Mouse (Mus musculus): Measurements from ENCODE around the gene Ncan. TPM values are rescaled to one million over a fixed set of nuclear protein-coding genes. Genes with fewer than 3 reads are reported as not detected.

Ncan gene
- 0.36 and 0.73 TPM in 2 replicates for polyA plus RNA-seq (2012; rRNA removed; ENCODE audit: low replicate concordance)

GRCm38 (mm10) chr8:70120667-70121066, at the start of gene Ncan:
Ncan (minus strand) TSS chr8:70120873.

GRCm38 (mm10) chr8:70139026-70139857, 18.6 kb upstream of the Ncan start, which contains the start of the genes Rfxank, Borcs8 and Mef2b:
Rfxank (minus strand) TSS chr8:70139154.
Borcs8 (plus strand) TSS chr8:70139499.
Mef2b (plus strand) TSS chr8:70139711.

DNA sequence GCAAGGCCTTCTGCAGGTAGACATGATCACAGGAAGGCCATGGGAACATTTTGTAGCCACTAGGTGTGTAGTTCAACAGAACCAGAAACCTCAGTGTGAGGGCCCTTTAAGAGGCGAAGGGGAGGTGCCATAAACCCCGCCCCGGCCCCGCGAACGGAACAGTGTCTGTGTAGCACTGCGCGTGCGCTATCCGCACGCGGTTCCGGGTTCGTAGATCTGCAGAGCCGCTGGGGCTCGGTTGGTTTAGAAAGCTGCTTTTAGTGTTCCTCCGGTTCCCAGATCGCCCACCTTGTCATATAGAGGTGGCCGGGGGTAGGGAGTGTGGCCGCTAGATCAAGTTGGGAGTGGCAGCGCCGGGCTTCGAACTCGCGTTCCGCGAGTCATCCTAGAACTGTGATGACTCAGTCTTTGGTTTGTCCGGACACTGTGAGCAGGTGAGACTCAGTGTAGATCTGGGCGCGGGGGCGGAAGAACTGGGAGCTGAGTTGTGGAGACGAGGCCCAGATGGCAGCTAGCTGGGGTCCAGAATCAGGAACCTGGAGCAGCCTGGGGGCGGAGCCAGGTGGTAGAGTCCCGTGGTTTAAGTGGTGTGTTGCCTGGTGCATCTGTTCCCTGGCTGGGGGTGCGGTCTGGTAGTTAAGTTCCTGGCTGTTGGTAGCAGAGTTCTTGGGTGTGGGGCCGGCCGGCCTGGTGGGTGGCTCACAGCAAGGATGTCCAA, 10.7 kb upstream of the Ncan start, which contains the start of gene Nr2c2ap:
Gene Nr2c2ap, plus strand, starts transcription at position 168 of the 718 bp plus-strand sequence.

DNA sequence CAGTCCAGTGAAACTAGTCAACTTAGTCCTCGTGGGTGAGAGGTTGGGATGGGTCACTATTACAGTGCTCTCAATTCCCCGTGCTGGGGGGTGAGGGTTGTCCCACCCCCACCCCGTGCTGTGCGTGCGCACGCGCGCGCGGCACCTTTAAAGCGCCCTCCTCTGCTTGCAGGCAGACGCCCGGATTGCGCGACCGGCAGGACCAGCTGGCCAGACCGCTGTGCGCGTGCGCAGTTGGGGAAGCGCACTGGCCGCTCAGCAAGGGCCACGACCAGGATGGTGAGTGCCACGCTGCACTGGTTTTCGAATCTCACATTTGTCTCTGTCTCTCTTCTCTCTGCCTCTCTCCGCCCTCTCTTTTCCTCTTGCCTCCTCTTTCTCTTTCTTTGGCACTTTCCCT, 37.4 kb downstream of the Ncan start, which contains the start of gene Hapln4:
Gene Hapln4, plus strand, starts transcription at position 173 of the 400 bp plus-strand sequence.

GRCm38 (mm10) chr8:70072441-70073069, 48.1 kb downstream of the Ncan start, which contains the start of gene Tm6sf2:
Tm6sf2 (plus strand) TSS chr8:70072924.

Other genes starting within 250 kb of the Ncan start
- gene Cilp2, start 233.2 kb downstream of the Ncan start, polyA plus RNA-seq (2012; rRNA removed; ENCODE audit: low replicate concordance), result 0.17 and 0.31 TPM in 2 replicates
- gene Tssk6, start 218.7 kb downstream of the Ncan start, polyA plus RNA-seq (2012; rRNA removed; ENCODE audit: low replicate concordance), result 1.0 and 2.1 TPM in 2 replicates
- gene Ndufa13, start 218.3 kb downstream of the Ncan start, polyA plus RNA-seq (2012; rRNA removed; ENCODE audit: low replicate concordance), result 129 and 145 TPM in 2 replicates
- gene Yjefn3, start 218.2 kb downstream of the Ncan start, polyA plus RNA-seq (2012; rRNA removed; ENCODE audit: low replicate concordance), result 6.6 and 13.7 TPM in 2 replicates
- 53.8 and 76.8 TPM in 2 replicates for gene Gatad2a, start 124.5 kb downstream of the Ncan start, polyA plus RNA-seq (2012; rRNA removed; ENCODE audit: low replicate concordance)
- 88.8 and 102 TPM in 2 replicates for gene Mau2, start 78.1 kb downstream of the Ncan start, polyA plus RNA-seq (2012; rRNA removed; ENCODE audit: low replicate concordance)
- gene Sugp1, start 78.1 kb downstream of the Ncan start, polyA plus RNA-seq (2012; rRNA removed; ENCODE audit: low replicate concordance), result 8.4 and 9.6 TPM in 2 replicates
- gene Tm6sf2, start 47.9 kb downstream of the Ncan start, polyA plus RNA-seq (2012; rRNA removed; ENCODE audit: low replicate concordance), result 2.8 and 3.8 TPM in 2 replicates
- gene Hapln4, start 37.4 kb downstream of the Ncan start, polyA plus RNA-seq (2012; rRNA removed; ENCODE audit: low replicate concordance), result 0.31 and 0.65 TPM in 2 replicates
- 11.8 and 12.8 TPM in 2 replicates for gene Nr2c2ap, start 10.5 kb upstream of the Ncan start, polyA plus RNA-seq (2012; rRNA removed; ENCODE audit: low replicate concordance)
- gene Rfxank, start 18.3 kb upstream of the Ncan start, polyA plus RNA-seq (2012; rRNA removed; ENCODE audit: low replicate concordance), result 27.4 and 34.3 TPM in 2 replicates
- 98.4 and 104 TPM in 2 replicates for gene Borcs8, start 18.6 kb upstream of the Ncan start, polyA plus RNA-seq (2012; rRNA removed; ENCODE audit: low replicate concordance)
- gene Mef2b, start 18.8 kb upstream of the Ncan start, polyA plus RNA-seq (2012; rRNA removed; ENCODE audit: low replicate concordance), result 0.29 and 3.7 TPM in 2 replicates
- gene Tmem161a, start 51.5 kb upstream of the Ncan start, polyA plus RNA-seq (2012; rRNA removed; ENCODE audit: low replicate concordance), result 108 and 160 TPM in 2 replicates
- 37.9 and 68.3 TPM in 2 replicates for gene Slc25a42, start 91.4 kb upstream of the Ncan start, polyA plus RNA-seq (2012; rRNA removed; ENCODE audit: low replicate concordance)
- 35.9 and 45.8 TPM in 2 replicates for gene Sugp2, start 113.4 kb upstream of the Ncan start, polyA plus RNA-seq (2012; rRNA removed; ENCODE audit: low replicate concordance)
- gene Armc6, start 113.6 kb upstream of the Ncan start, polyA plus RNA-seq (2012; rRNA removed; ENCODE audit: low replicate concordance), result 16.3 and 19.1 TPM in 2 replicates
- gene Homer3, start 162.0 kb upstream of the Ncan start, polyA plus RNA-seq (2012; rRNA removed; ENCODE audit: low replicate concordance), result 28.4 and 42.3 TPM in 2 replicates
- gene Ddx49, start 181.6 kb upstream of the Ncan start, polyA plus RNA-seq (2012; rRNA removed; ENCODE audit: low replicate concordance), result 43.0 and 47.9 TPM in 2 replicates
- 262 and 364 TPM in 2 replicates for gene Cope, start 181.6 kb upstream of the Ncan start, polyA plus RNA-seq (2012; rRNA removed; ENCODE audit: low replicate concordance)
- gene Cers1, start 194.9 kb upstream of the Ncan start, polyA plus RNA-seq (2012; rRNA removed; ENCODE audit: low replicate concordance), result 1.1 and 8.3 TPM in 2 replicates
- 2.9 TPM in 1 of 2 replicates, not detected in the other for gene Gdf1, start 208.9 kb upstream of the Ncan start, polyA plus RNA-seq (2012; rRNA removed; ENCODE audit: low replicate concordance)
- gene Upf1, start 232.4 kb upstream of the Ncan start, polyA plus RNA-seq (2012; rRNA removed; ENCODE audit: low replicate concordance), result 23.8 and 44.2 TPM in 2 replicates